Mouse (Mus musculus): ENCODE results near the gene Peli2. TPM values are rescaled to one million over a fixed set of nuclear protein-coding genes. Genes with fewer than 3 reads are reported as not detected.

Peli2 gene
- polyA plus RNA-seq, 1 experiment: 125 TPM

DNA sequence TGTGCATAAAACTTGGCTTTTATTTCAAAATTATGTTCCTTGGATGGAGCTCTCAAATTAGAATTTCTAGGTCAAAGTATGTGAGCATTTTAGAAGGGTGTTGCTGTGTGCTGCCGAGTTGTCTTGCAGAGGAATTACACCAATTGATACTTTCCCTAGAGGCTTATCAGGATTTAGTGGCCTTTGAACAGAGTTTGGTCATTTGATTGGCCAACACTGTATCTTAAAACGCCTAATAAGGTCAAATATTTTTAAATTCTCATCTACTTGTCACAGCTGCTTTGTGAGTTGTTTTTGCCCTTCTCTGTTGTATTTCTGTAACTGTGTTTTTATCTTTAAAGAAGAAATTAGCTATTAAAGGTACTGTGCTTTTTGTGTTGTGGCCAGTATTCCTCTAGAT is 32.4 kb downstream of the Peli2 start:
- Histone ChIP-seq H3K4me1 (ENCODE audit: control insufficient read depth, insufficient read depth, low read length) (no peaks in the 10 kb centered on the region), H3K36me3 (ENCODE audit: control insufficient read depth, insufficient read depth, low read length) (no peaks in the 10 kb centered on the region), H3K27ac (ENCODE audit: control insufficient read depth, insufficient read depth, low read depth, low read length) (no peak overlapping the region), H3K4me3 (ENCODE audit: control insufficient read depth, low read depth, low read length) (no peak overlapping the region), H3K27me3 (ENCODE audit: control insufficient read depth, insufficient read depth, low read length) (no peaks in the 10 kb centered on the region)
- TF ChIP-seq CTCF (IDR thresholded peaks at IDR 0.05; ENCODE audit: control insufficient read depth, insufficient read depth, insufficient replicate concordance, low read depth, low read length): no peak

DNA sequence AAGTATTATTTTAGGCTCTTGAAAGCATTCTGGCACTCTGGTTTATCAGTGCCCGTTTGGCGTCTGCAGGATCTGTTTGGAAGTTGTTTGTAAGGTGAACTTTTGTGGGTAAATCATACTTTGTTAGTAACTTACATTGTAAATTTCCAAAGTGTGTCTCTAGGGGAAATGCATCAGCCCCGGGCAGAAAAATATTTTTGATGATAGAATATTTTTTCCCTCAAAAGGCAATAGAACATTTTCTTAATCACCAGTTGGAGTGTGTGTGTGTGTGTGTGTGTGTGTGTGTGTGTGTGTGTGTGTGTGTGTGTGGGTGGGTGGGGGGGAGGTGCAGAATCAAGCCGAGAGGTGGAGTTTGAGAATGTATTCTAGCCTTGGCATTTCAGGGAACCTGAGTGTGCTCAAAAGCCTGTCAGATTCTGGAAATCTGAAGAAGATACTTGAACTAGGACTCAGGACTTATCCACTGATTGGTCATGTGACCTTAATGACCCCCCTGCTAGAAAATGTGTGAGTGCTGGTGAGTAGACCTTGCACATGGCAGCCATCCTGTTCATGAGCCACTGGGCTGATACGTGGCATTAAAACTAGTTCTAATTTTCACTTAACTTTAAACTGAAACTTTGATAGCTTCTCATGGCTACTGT is 33.4 kb downstream of the Peli2 start:
- no peaks in the 10 kb centered on the region for H3K4me1 ChIP-seq (ENCODE audit: control insufficient read depth, insufficient read depth, low read length)

DNA sequence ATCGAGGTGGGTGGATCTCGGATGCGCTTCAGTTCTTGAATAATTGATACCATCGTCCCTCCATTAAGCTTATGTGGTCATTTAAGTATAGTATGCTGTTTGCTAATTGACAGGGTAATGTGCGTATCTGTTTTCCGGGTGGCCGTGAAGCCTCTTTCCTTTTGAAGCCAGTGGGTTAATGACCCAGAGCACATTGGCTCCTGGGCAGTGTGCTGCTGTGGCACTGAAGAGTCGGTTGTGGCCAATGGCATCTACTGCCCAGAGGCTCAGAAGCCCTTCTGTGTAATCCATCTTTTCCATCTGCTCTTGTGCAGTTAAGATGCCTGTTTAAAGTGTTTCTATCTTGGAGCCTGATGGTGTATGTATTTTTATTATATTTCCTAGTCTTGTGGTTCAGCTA is 34.0 kb downstream of the Peli2 start:
- no peaks in the 10 kb centered on the region for H3K4me1 ChIP-seq (ENCODE audit: control insufficient read depth, insufficient read depth, low read length)
- no peaks in the 10 kb centered on the region for H3K36me3 ChIP-seq (ENCODE audit: control insufficient read depth, insufficient read depth, low read length)
- H3K27me3 ChIP-seq (ENCODE audit: control insufficient read depth, insufficient read depth, low read length): no peaks in the 10 kb centered on the region
- TF ChIP-seq CTCF (IDR thresholded peaks at IDR 0.05; ENCODE audit: control insufficient read depth, insufficient read depth, insufficient replicate concordance, low read depth, low read length): no peak
- no peak for TF ChIP-seq POLR2A (IDR thresholded peaks at IDR 0.05; ENCODE audit: control insufficient read depth, low read depth, low read length)
- H3K4me3 ChIP-seq (ENCODE audit: control insufficient read depth, low read depth, low read length): no peak overlapping the region
- no peak overlapping the region for H3K27ac ChIP-seq (ENCODE audit: control insufficient read depth, insufficient read depth, low read depth, low read length)

More for the DNA sequence above, 33.4 kb downstream of the Peli2 start:
- no peak overlapping the region for H3K4me3 ChIP-seq (ENCODE audit: control insufficient read depth, low read depth, low read length)
- no peaks in the 10 kb centered on the region for H3K27me3 ChIP-seq (ENCODE audit: control insufficient read depth, insufficient read depth, low read length)
- TF ChIP-seq POLR2A (IDR thresholded peaks at IDR 0.05; ENCODE audit: control insufficient read depth, low read depth, low read length) (no peak), CTCF (IDR thresholded peaks at IDR 0.05; ENCODE audit: control insufficient read depth, insufficient read depth, insufficient replicate concordance, low read depth, low read length) (no peak)
- no peak overlapping the region for H3K27ac ChIP-seq (ENCODE audit: control insufficient read depth, insufficient read depth, low read depth, low read length)
- H3K36me3 ChIP-seq (ENCODE audit: control insufficient read depth, insufficient read depth, low read length): no peaks in the 10 kb centered on the region

DNA sequence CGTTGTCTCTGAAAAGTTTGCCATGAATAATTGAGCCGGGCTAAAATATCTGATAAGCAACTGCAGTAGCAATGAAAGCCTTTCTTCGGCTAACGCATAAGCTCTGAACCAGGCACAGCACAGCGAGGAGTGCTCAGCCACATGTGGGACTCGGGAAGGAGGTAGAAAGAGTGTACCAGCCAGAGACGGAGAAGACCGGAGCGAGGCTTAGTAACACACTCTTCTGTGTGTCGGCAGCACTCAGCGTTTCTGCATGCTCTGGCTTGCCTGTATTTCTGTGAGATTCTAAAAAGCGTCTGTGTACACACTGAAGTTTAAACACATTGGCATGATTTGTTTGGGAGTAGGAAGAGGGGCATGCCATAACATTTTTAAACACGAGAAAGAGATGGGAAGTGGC is 34.5 kb downstream of the Peli2 start:
- Histone ChIP-seq H3K4me1 (ENCODE audit: control insufficient read depth, insufficient read depth, low read length) (no peaks in the 10 kb centered on the region), H3K27me3 (ENCODE audit: control insufficient read depth, insufficient read depth, low read length) (no peaks in the 10 kb centered on the region), H3K27ac (ENCODE audit: control insufficient read depth, insufficient read depth, low read depth, low read length) (no peak overlapping the region), H3K4me3 (ENCODE audit: control insufficient read depth, low read depth, low read length) (no peak overlapping the region), H3K36me3 (ENCODE audit: control insufficient read depth, insufficient read depth, low read length) (no peaks in the 10 kb centered on the region)
- TF ChIP-seq CTCF (IDR thresholded peaks at IDR 0.05; ENCODE audit: control insufficient read depth, insufficient read depth, insufficient replicate concordance, low read depth, low read length) (no peak), POLR2A (IDR thresholded peaks at IDR 0.05; ENCODE audit: control insufficient read depth, low read depth, low read length) (no peak)

DNA sequence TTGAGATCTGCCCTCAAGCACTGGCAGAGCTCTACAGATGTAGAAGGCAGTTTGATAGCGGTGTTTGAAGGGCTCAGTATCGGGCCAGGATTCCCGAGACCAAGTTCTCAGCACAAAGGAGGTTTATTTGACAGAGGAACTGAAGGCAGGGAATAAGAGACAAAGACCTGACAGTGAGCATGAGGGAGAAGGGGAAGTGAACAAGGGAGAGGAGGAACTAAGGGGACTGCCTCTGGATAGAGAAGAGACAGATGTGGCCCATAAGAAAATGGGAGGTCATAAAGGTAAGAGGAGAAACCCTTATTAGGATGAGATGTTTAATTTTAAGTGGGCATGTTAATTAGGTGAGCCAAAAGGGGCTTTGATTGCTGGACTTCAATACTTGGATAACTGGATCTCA is 36.5 kb downstream of the Peli2 start:
- H3K4me3 ChIP-seq (ENCODE audit: control insufficient read depth, low read depth, low read length): no peak overlapping the region
- no peak overlapping the region for H3K27ac ChIP-seq (ENCODE audit: control insufficient read depth, insufficient read depth, low read depth, low read length)
- TF ChIP-seq CTCF (IDR thresholded peaks at IDR 0.05; ENCODE audit: control insufficient read depth, insufficient read depth, insufficient replicate concordance, low read depth, low read length) (no peak), POLR2A (IDR thresholded peaks at IDR 0.05; ENCODE audit: control insufficient read depth, low read depth, low read length) (no peak)
- H3K4me1 ChIP-seq (ENCODE audit: control insufficient read depth, insufficient read depth, low read length): no peaks in the 10 kb centered on the region
- no peaks in the 10 kb centered on the region for H3K36me3 ChIP-seq (ENCODE audit: control insufficient read depth, insufficient read depth, low read length)
- H3K27me3 ChIP-seq (ENCODE audit: control insufficient read depth, insufficient read depth, low read length): no peaks in the 10 kb centered on the region

DNA sequence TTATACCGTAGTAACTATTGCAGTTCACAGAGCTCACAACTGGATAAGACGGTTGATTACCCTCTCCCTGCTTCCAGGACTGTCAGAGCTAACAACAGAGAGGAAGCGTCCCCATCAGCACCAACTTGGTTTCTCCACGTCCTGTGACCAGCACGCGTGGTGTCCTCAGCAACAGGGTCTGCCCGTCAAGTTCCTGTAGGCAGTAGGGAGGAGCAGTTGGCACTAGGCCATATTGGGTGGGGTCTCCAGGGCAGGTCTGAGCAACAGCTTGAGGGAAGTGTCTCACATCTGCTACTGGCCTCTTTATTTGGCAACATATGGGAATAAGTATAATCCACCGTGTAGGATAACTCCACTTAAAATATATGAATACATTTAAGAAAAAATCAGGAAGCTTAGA is 37.2 kb downstream of the Peli2 start:
- Histone ChIP-seq H3K27me3 (ENCODE audit: control insufficient read depth, insufficient read depth, low read length) (no peaks in the 10 kb centered on the region), H3K4me3 (ENCODE audit: control insufficient read depth, low read depth, low read length) (no peak overlapping the region), H3K4me1 (ENCODE audit: control insufficient read depth, insufficient read depth, low read length) (no peaks in the 10 kb centered on the region; the same call in 1 of the 2 replicates), H3K27ac (ENCODE audit: control insufficient read depth, insufficient read depth, low read depth, low read length) (no peak overlapping the region), H3K36me3 (ENCODE audit: control insufficient read depth, insufficient read depth, low read length) (no peaks in the 10 kb centered on the region)
- TF ChIP-seq POLR2A (IDR thresholded peaks at IDR 0.05; ENCODE audit: control insufficient read depth, low read depth, low read length) (no peak), CTCF (IDR thresholded peaks at IDR 0.05; ENCODE audit: control insufficient read depth, insufficient read depth, insufficient replicate concordance, low read depth, low read length) (no peak)

DNA sequence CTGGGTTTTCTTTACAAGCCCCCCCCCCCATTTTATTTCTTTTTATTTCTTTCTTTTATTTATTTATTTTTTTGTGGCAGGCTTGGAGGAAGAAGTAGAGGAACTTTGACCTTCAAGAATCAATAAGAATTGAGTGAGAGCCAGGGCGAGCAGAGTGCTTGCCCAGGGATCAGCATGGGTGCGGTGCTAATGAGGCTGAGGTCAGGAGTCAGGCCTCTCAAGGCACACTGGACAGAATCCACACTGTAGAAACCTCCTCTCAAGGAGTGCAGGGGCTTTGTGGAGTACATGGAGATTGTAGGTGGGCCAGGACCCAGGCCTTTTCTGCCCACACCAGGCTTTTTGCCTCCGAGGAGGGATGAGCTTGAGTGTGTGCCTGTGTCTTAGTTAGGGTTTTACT is 38.8 kb downstream of the Peli2 start:
- Histone ChIP-seq H3K4me1 (ENCODE audit: control insufficient read depth, insufficient read depth, low read length) (no peaks in the 10 kb centered on the region; the same call in 1 of the 2 replicates), H3K27me3 (ENCODE audit: control insufficient read depth, insufficient read depth, low read length) (no peaks in the 10 kb centered on the region), H3K36me3 (ENCODE audit: control insufficient read depth, insufficient read depth, low read length) (no peaks in the 10 kb centered on the region), H3K4me3 (ENCODE audit: control insufficient read depth, low read depth, low read length) (no peak overlapping the region), H3K27ac (ENCODE audit: control insufficient read depth, insufficient read depth, low read depth, low read length) (no peak overlapping the region)
- TF ChIP-seq POLR2A (IDR thresholded peaks at IDR 0.05; ENCODE audit: control insufficient read depth, low read depth, low read length) (no peak), CTCF (IDR thresholded peaks at IDR 0.05; ENCODE audit: control insufficient read depth, insufficient read depth, insufficient replicate concordance, low read depth, low read length) (no peak)

Data from testis, adult 2 months (tissue).